Mouse (Mus musculus) liver, postnatal 0 days (tissue): ENCODE measurements around the gene Trim17. TPM values are rescaled to one million over a fixed set of nuclear protein-coding genes. Genes with fewer than 3 reads are reported as not detected.

Experiments used
- ATAC-seq: fragments of 200-750 bp; cut with Nextera tagmentation; 2 replicates; pipeline ENCODE4 v1.8.0; 2017; ENCODE audit warnings: mild to moderate bottlenecking, moderate library complexity
- DNase-seq: peaks from one replicate; pipeline ENCODE4 v3.0.0-alpha.2; 2016
- H3K27ac ChIP-seq: fragments of 300-500 bp; sonication (generic); 2 replicates; pipeline ENCODE4 v1.5.1; 2014; ENCODE audit warnings: antibody characterized with exemption, moderate library complexity, mild to moderate bottlenecking, low read depth
- H3K27me3 ChIP-seq: fragments of 300-500 bp; sonication (generic); 2 replicates; pipeline ENCODE4 v1.6.1; 2014; ENCODE audit warnings: low read length, control low read depth, mixed read lengths; ENCODE audit not compliant: insufficient read depth
- H3K36me3 ChIP-seq: fragments of 300-500 bp; sonication (generic); replicated peaks from 2 replicates; pipeline ENCODE4 v1.6.1; 2014; ENCODE audit warnings: mild to moderate bottlenecking, control low read depth, low read length, moderate library complexity, mixed read lengths; ENCODE audit not compliant: insufficient read depth
- H3K4me1 ChIP-seq: fragments of 300-500 bp; sonication (generic); 2 replicates; pipeline ENCODE4 v1.6.1; 2014; ENCODE audit warnings: antibody characterized with exemption, mild to moderate bottlenecking, control low read depth; ENCODE audit not compliant: insufficient read depth
- H3K4me2 ChIP-seq: fragments of 300-500 bp; sonication (generic); 2 replicates; pipeline ENCODE4 v1.6.1; 2014; ENCODE audit warnings: low read depth, mild to moderate bottlenecking, low read length, moderate library complexity, mixed read lengths
- H3K4me3 ChIP-seq: fragments of 300-500 bp; sonication (generic); 2 replicates; pipeline ENCODE4 v1.5.1; 2014; ENCODE audit warnings: low read depth, low read length
- H3K9ac ChIP-seq: fragments of 300-500 bp; sonication (generic); replicated peaks from 2 replicates; pipeline ENCODE4 v1.6.1; 2014; ENCODE audit warnings: mild to moderate bottlenecking, moderate library complexity
- H3K9me3 ChIP-seq: fragments of 300-500 bp; sonication (generic); 2 replicates; pipeline ENCODE4 v1.6.1; 2016; ENCODE audit warnings: mild to moderate bottlenecking, control low read depth, low read length, mixed read lengths
- CTCF ChIP-seq: sonication (generic); IDR thresholded peaks from 2 replicates; pipeline ENCODE4 v1.5.1; 2016; ENCODE audit warnings: antibody characterized with exemption, low read depth
- EP300 ChIP-seq: IDR thresholded peaks from 2 replicates; pipeline ENCODE4 v1.6.1; 2016; ENCODE audit warnings: antibody characterized with exemption, low read depth, mild to moderate bottlenecking
- WGBS: fragments of 180-500 bp; shearing (Covaris S2); extraction: QIAGEN DNeasy Blood & Tissue Kit; methylation state at CpG from one replicate; pipeline ENCODE4 v1.1.7; 2014; ENCODE audit not compliant: insufficient replicate concordance; 5-methylcytosine and 5-hydroxymethylcytosine counted together
- polyA plus RNA-seq: library from polyadenylated mRNA; unstranded; fragments of >200 nt; fragmentation: Nextera tagmentation; extraction: Ambion mirVana; gene quantifications from 2 replicates; pipeline ENCODE4 v1.2.1, GENCODE M21; 2015

The Trim17 gene
- polyA plus RNA-seq, 1 experiment from 2014 or later = 0.11 TPM

DNA sequence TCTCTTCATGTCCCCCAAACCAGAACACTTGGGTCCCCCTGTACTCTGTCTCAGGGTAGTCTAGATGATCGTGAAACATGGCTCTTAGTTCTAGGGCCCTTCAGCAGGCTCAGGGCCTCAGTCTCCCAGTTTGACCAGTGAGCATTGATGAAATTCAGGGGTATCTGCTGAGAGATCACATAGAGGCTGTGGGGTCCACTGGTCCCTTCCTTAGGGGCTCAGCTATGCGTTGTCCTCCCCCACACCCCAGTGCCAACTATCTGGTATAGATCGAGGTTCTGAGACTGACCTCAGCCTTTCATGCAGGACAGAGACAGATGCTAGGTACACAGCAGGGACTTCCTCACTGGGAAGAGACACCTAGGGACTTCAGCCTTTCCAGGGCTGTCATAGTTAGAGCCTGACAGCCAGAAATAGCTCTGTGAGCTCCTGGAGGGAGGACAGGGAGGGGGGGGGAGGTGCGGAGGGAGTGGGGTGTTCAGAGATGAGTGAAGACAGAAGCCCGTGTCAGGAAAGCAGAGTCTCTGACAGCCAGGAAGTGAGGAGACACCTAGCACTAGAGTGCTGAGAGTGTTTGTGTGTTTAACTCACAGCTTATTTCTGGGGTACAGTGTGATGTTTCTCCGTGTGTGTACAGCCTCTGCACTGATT lies 29.3 kb downstream of the Trim17 start:
- Histone ChIP-seq H3K27me3 (no peaks in the 10 kb centered on the region), H3K9me3 (no peaks in the 10 kb centered on the region), H3K4me2 (no peak overlapping the region), H3K9ac (no peak overlapping the region), H3K4me3 (no peak overlapping the region), H3K4me1 (peaks cover 28% of the 10 kb centered on the region), H3K36me3 (peaks cover 66% of the 10 kb centered on the region), H3K27ac (no peak overlapping the region)
- 78% methylated on average over 6 of the region's 6 CpGs for WGBS
- ATAC-seq (no peak), DNase-seq (no peak)
- TF ChIP-seq EP300 = no peak
- no peak for TF ChIP-seq CTCF

DNA sequence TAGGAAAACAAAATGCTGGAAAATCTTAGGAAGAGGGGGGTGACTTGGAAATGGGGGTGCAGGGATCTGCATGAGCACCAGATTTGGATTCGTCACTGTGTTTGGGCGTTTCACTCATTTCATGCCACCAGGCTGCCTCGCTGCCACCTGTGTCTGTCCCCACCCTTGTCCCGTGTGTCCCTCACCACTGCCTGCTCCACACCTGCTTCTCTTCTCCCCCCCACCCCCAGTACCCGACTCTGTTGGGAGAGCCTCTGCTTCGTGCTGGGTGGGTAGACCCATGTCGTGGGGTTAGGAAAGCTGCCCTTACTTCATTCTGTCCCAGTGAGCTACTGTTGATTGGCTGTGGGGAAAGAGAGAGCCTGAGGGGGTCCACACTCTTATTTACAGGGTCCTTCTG lies 30.2 kb downstream of the Trim17 start:
- Histone ChIP-seq H3K9ac (no peak overlapping the region), H3K4me2 (no peak overlapping the region), H3K36me3 (peaks cover 74% of the 10 kb centered on the region), H3K9me3 (no peaks in the 10 kb centered on the region), H3K27me3 (no peaks in the 10 kb centered on the region), H3K4me1 (peaks cover 21% of the 10 kb centered on the region), H3K4me3 (no peak overlapping the region), H3K27ac (no peak overlapping the region)
- ATAC-seq = no peak
- no peak for DNase-seq
- TF ChIP-seq CTCF (no peak), EP300 (no peak)
- WGBS = 84% methylated on average over 7 of the region's 7 CpGs

DNA sequence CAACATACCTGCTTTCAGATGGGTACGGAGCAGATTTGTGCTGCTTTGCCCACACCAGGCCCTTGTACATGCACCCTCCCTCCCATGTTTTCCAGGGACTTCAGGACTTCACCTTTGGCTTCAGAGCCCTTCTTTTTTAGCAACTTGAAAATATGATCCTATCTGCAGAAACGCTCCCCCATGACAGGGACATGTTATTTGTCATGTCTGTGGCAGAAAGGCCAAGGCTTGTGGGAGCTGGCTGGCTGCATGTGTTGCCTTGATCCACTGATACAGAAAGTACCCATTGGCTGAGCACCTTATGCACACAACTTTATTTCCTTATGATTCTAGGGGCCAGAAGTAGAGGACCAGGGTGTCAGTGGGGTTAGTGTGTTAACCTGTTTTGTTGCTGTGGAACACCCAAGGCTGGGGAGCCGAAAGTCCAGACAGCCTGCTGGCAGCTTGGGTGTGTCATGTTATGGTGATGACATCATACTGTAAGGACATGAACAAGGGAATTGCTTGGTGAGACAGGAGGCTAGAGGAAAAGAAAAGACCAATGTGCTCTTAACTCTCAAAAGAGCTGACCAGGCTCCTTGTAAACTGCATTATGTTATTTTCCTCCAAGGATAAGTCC lies 30.9 kb downstream of the Trim17 start:
- Histone ChIP-seq H3K27me3 (no peaks in the 10 kb centered on the region), H3K9ac (no peak overlapping the region), H3K4me2 (no peak overlapping the region), H3K4me1 (peaks cover 13% of the 10 kb centered on the region), H3K27ac (no peak overlapping the region), H3K9me3 (no peaks in the 10 kb centered on the region), H3K36me3 (peaks cover 81% of the 10 kb centered on the region), H3K4me3 (no peak overlapping the region)
- ATAC-seq (no peak), DNase-seq (no peak)
- TF ChIP-seq CTCF = no peak
- TF ChIP-seq EP300 = no peak
- WGBS = 91% methylated on average over 3 of the region's 3 CpGs

- H3K9me3 ChIP-seq = no peaks in the 10 kb centered on the region
- H3K4me2 ChIP-seq = no peak overlapping the region
- ATAC-seq (no peak), DNase-seq (no peak)
- no peak overlapping the region for H3K9ac ChIP-seq
- H3K36me3 ChIP-seq = peaks cover 69% of the 10 kb centered on the region
- 0 out of 2 replicates have a peak, but pooled peaks cover 2% of the 10 kb centered on the region for H3K27me3 ChIP-seq
- peaks cover 1% of the 10 kb centered on the region for H3K4me1 ChIP-seq
- TF ChIP-seq CTCF (no peak), EP300 (no peak)
- H3K27ac ChIP-seq = no peak overlapping the region
- no peak overlapping the region for H3K4me3 ChIP-seq
- 92% methylated on average over 4 of the region's 4 CpGs for WGBS
These were observed 34.7 kb downstream of the Trim17 start for GRCm38 (mm10) chr11:58989166-58989565.

GRCm38 (mm10) chr11:58990141-58990540 lies 35.7 kb downstream of the Trim17 start:
- Histone ChIP-seq H3K36me3 (peaks cover 59% of the 10 kb centered on the region), H3K27me3 (peaks cover 2% of the 10 kb centered on the region; the same call in 1 of the 2 replicates), H3K4me2 (no peak overlapping the region), H3K9ac (no peak overlapping the region), H3K9me3 (no peaks in the 10 kb centered on the region), H3K4me3 (no peak overlapping the region), H3K4me1 (peaks cover 10% of the 10 kb centered on the region), H3K27ac (no peak overlapping the region)
- no peak for DNase-seq
- ATAC-seq = no peak
- TF ChIP-seq EP300 = no peak
- TF ChIP-seq CTCF = no peak
- 79% methylated on average over 17 of the region's 17 CpGs for WGBS

- H3K36me3 ChIP-seq = peaks cover 53% of the 10 kb centered on the region
- DNase-seq (no peak), ATAC-seq (no peak)
- peaks cover 16% of the 10 kb centered on the region for H3K4me1 ChIP-seq
- 64% methylated on average over 9 of the region's 9 CpGs for WGBS
- H3K27ac ChIP-seq = no peak overlapping the region
- H3K4me2 ChIP-seq = no peak overlapping the region
- no peak overlapping the region; the same call in 1 of the 2 replicates for H3K9ac ChIP-seq
- no peaks in the 10 kb centered on the region for H3K9me3 ChIP-seq
- peaks cover 2% of the 10 kb centered on the region; the same call in 1 of the 2 replicates for H3K27me3 ChIP-seq
- no peak overlapping the region for H3K4me3 ChIP-seq
- TF ChIP-seq EP300 = no peak
- TF ChIP-seq CTCF = no peak
These were observed 36.3 kb downstream of the Trim17 start for GRCm38 (mm10) chr11:58990794-58991193.
